Mouse (Mus musculus): ENCODE measurements around the gene Ap5m1.

- TF ChIP-seq CTCF (IDR thresholded peaks at IDR 0.05; ENCODE audit: borderline replicate concordance, insufficient read depth, low read depth, low read length) (no peak), POLR2A (IDR thresholded peaks at IDR 0.05; ENCODE audit: borderline replicate concordance, insufficient read depth, low read length) (no peak)
These were observed 55.8 kb downstream of the Ap5m1 start for GRCm38 (mm10) chr14:49121723-49122122.
